Mouse (Mus musculus): Measurements from ENCODE around the gene Immp2l. TPM values are rescaled to one million over a fixed set of nuclear protein-coding genes. Genes with fewer than 3 reads are reported as not detected.

Immp2l gene
- total RNA-seq, 1 experiment: 11.4 TPM

DNA sequence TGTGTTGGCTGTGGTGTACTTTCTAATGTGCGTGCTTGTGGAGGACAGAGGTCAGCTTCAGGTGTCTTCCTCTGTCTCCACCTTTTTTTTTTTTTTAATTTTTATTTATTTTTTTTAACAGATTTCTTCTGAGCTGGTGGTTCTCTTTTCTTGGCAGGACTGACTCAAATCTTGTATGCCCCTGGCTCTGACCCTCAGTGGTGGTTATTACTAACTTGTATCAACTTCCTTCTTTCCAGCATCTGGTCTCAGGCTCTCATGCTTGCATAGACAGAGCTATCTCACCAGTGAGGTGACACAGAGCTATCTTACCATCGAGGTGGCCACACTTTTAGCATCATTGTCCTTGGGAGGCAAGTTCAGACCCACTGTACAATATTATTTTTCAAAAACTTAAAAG, 17.8 kb downstream of the Immp2l start:
- H3K36me3 ChIP-seq (ENCODE audit: control insufficient read depth, insufficient read depth, low read length, poor library complexity, severe bottlenecking): no peaks in the 10 kb centered on the region
- H3K4me3 ChIP-seq (ENCODE audit: insufficient read depth in 1 of 2, low read depth in 1 of 2, low read length in 2 of 2, poor library complexity in 1 of 2, severe bottlenecking in 1 of 2): no peak overlapping the region
- H3K9me3 ChIP-seq (ENCODE audit: control insufficient read depth, insufficient read depth, low read depth, low read length): no peaks in the 10 kb centered on the region
- in situ Hi-C loops (cut with MboI; ENCODE audit: low sequenced_read_pairs in 2 of 2, unreplicated experiment in 2 of 2): no loop called here
- H3K4me1 ChIP-seq (ENCODE audit: control insufficient read depth in 2 of 2, insufficient read depth in 2 of 2, low read length in 2 of 2, poor library complexity in 1 of 2): no peaks in the 10 kb centered on the region
- H3K9ac ChIP-seq (ENCODE audit: insufficient read depth, low read depth, low read length, poor library complexity, severe bottlenecking): no peak overlapping the region
- no peak for TF ChIP-seq CHD2 (IDR thresholded peaks at IDR 0.05; ENCODE audit: low read depth, low read length)
- TF ChIP-seq ZC3H11A (IDR thresholded peaks at IDR 0.05; ENCODE audit: borderline replicate concordance, low read depth, low read length): no peak
- no peak for TF ChIP-seq ZNF384 (IDR thresholded peaks at IDR 0.05; ENCODE audit: low read depth, low read length)
- no peak for DNase-seq (ENCODE audit: low read depth, low spot score)
- no peak overlapping the region for H3K27ac ChIP-seq (ENCODE audit: insufficient read depth, low read depth, low read length, poor library complexity, severe bottlenecking)

DNA sequence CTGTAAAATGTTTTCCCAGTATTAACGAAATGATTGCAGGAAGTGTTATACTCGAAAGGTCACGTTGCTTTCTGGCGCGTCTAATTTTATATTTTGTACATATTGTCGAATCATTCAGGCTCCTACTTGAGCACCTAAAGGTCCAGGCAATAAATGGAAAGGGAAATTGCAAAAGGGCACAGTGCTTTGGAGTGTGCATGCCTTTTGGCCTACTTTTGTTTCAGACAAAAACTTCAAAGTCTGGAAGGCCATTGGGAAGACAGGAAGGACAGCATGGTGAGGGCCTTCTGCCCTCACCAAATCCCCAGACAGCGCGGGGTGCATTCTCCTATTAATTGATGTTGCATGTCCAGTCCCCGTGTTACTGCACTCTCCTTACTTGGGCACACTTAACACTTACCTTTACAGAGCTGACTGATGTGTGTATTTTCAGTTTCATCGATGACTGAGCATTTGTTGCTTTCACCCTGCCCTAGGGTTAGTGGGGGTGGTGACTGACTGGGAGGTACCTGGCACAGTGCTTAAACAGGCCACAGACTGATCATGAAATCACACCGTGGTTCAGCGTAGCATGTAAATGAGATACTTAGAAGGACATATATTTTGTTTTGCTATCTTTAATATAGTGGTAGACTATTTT, 20.7 kb downstream of the Immp2l start:
- no peak for DNase-seq (ENCODE audit: low read depth, low spot score)
- H3K4me1 ChIP-seq (ENCODE audit: control insufficient read depth in 2 of 2, insufficient read depth in 2 of 2, low read length in 2 of 2, poor library complexity in 1 of 2): no peaks in the 10 kb centered on the region
- no peaks in the 10 kb centered on the region for H3K9me3 ChIP-seq (ENCODE audit: control insufficient read depth, insufficient read depth, low read depth, low read length)
- in situ Hi-C loops (cut with MboI; ENCODE audit: low sequenced_read_pairs in 2 of 2, unreplicated experiment in 2 of 2): no loop called here
- TF ChIP-seq CHD2 (IDR thresholded peaks at IDR 0.05; ENCODE audit: low read depth, low read length) (no peak), ZNF384 (IDR thresholded peaks at IDR 0.05; ENCODE audit: low read depth, low read length) (no peak), HCFC1 (IDR thresholded peaks at IDR 0.05; ENCODE audit: borderline replicate concordance, insufficient read depth, low read length) (no peak), MAFK (IDR thresholded peaks at IDR 0.05; ENCODE audit: insufficient read depth, low read depth, low read length) (no peak), ZC3H11A (IDR thresholded peaks at IDR 0.05; ENCODE audit: borderline replicate concordance, low read depth, low read length) (no peak)
- H3K9ac ChIP-seq (ENCODE audit: insufficient read depth, low read depth, low read length, poor library complexity, severe bottlenecking): no peak overlapping the region
- peaks cover 2% of the 10 kb centered on the region; the same call in 1 of the 2 replicates for H3K36me3 ChIP-seq (ENCODE audit: control insufficient read depth, insufficient read depth, low read length, poor library complexity, severe bottlenecking)
- no peak overlapping the region for H3K4me3 ChIP-seq (ENCODE audit: insufficient read depth in 1 of 2, low read depth in 1 of 2, low read length in 2 of 2, poor library complexity in 1 of 2, severe bottlenecking in 1 of 2)
- H3K27ac ChIP-seq (ENCODE audit: insufficient read depth, low read depth, low read length, poor library complexity, severe bottlenecking): no peak overlapping the region

DNA sequence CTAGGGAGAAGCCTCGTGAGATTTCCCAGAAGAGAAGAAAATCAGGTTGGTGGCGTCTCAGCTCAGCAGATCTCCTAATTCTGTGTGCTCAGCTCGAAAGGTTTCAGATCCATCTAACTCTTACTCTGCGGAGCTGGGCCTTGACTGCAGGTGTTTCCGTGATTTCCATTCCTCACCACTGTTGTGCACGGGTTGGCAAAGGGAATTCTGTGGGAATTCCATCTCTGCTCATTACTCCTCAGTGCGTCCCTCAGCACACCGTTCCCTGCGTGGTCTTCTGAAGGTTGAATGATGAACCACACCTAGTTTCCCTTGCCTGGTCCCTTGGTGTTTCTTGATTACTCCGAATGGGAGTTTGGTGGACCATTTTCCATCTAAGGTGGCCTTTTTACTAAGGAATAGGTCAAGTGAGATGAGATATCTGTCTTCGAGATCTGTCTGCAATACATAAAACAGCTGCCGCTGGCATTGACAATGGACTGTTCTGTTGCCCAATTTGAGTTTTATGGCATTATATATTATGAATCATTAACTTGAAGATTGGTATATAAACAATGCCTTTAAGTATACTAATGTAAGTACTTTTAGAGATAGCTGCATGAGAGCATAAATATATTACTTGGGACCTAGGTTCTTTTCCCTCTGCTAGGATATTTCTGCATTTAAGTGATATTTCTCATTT, 23.3 kb downstream of the Immp2l start:
- H3K36me3 ChIP-seq (ENCODE audit: control insufficient read depth, insufficient read depth, low read length, poor library complexity, severe bottlenecking): peaks cover 2% of the 10 kb centered on the region; the same call in 1 of the 2 replicates
- H3K9ac ChIP-seq (ENCODE audit: insufficient read depth, low read depth, low read length, poor library complexity, severe bottlenecking): no peak overlapping the region
- no peaks in the 10 kb centered on the region for H3K9me3 ChIP-seq (ENCODE audit: control insufficient read depth, insufficient read depth, low read depth, low read length)
- in situ Hi-C loops (cut with MboI; ENCODE audit: low sequenced_read_pairs in 2 of 2, unreplicated experiment in 2 of 2): no loop called here
- no peak overlapping the region for H3K4me3 ChIP-seq (ENCODE audit: insufficient read depth in 1 of 2, low read depth in 1 of 2, low read length in 2 of 2, poor library complexity in 1 of 2, severe bottlenecking in 1 of 2)
- TF ChIP-seq HCFC1 (IDR thresholded peaks at IDR 0.05; ENCODE audit: borderline replicate concordance, insufficient read depth, low read length): no peak
- TF ChIP-seq CHD2 (IDR thresholded peaks at IDR 0.05; ENCODE audit: low read depth, low read length): no peak
- TF ChIP-seq MAFK (IDR thresholded peaks at IDR 0.05; ENCODE audit: insufficient read depth, low read depth, low read length): no peak
- no peak for TF ChIP-seq ZNF384 (IDR thresholded peaks at IDR 0.05; ENCODE audit: low read depth, low read length)
- TF ChIP-seq ZC3H11A (IDR thresholded peaks at IDR 0.05; ENCODE audit: borderline replicate concordance, low read depth, low read length): no peak
- no peak for DNase-seq (ENCODE audit: low read depth, low spot score)
- H3K4me1 ChIP-seq (ENCODE audit: control insufficient read depth in 2 of 2, insufficient read depth in 2 of 2, low read length in 2 of 2, poor library complexity in 1 of 2): no peaks in the 10 kb centered on the region
- no peak overlapping the region for H3K27ac ChIP-seq (ENCODE audit: insufficient read depth, low read depth, low read length, poor library complexity, severe bottlenecking)

DNA sequence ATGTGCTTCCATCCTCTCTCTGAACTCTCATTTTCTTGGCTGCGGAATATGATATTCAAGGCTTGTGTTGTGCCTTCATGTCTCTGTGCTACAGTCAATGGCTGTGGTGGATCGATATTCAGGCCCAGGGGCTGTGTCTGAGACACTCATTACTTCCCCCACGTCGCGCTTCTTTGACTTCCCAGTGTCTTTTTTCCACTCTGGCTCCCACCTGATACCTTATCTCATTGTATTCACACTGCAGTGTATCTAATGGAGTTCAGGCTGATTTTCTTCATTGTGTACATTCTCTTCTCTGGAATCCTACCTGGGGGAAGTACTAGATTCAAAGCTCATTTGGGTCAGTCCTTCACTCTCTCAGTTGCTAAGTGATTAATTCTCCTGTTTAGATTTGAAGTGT, 27.1 kb downstream of the Immp2l start:
- in situ Hi-C loops (cut with MboI; ENCODE audit: low sequenced_read_pairs in 2 of 2, unreplicated experiment in 2 of 2): no loop called here
- peaks cover 2 to 9% of the 10 kb centered on the region in 2 experiments; a peak in 3 of 4 replicates for H3K4me1 ChIP-seq (ENCODE audit: control insufficient read depth in 2 of 2, insufficient read depth in 2 of 2, low read length in 2 of 2, poor library complexity in 1 of 2)
- DNase-seq (ENCODE audit: low read depth, low spot score): no peak
- H3K27ac ChIP-seq (ENCODE audit: insufficient read depth, low read depth, low read length, poor library complexity, severe bottlenecking): no peak overlapping the region
- no peak overlapping the region for H3K9ac ChIP-seq (ENCODE audit: insufficient read depth, low read depth, low read length, poor library complexity, severe bottlenecking)
- H3K9me3 ChIP-seq (ENCODE audit: control insufficient read depth, insufficient read depth, low read depth, low read length): no peaks in the 10 kb centered on the region
- peaks cover 2% of the 10 kb centered on the region; the same call in 1 of the 2 replicates for H3K36me3 ChIP-seq (ENCODE audit: control insufficient read depth, insufficient read depth, low read length, poor library complexity, severe bottlenecking)
- no peak for TF ChIP-seq ZNF384 (IDR thresholded peaks at IDR 0.05; ENCODE audit: low read depth, low read length)
- TF ChIP-seq ZC3H11A (IDR thresholded peaks at IDR 0.05; ENCODE audit: borderline replicate concordance, low read depth, low read length): no peak
- H3K4me3 ChIP-seq (ENCODE audit: insufficient read depth in 1 of 2, low read depth in 1 of 2, low read length in 2 of 2, poor library complexity in 1 of 2, severe bottlenecking in 1 of 2): no peak overlapping the region

Data from ES-E14 (cell line).